Mouse (Mus musculus) layer of hippocampus, postnatal 10 days (tissue): ENCODE measurements around the gene Hacd3. TPM values are rescaled to one million over a fixed set of nuclear protein-coding genes. Genes with fewer than 3 reads are reported as not detected.
A peak's percentile ranks its signal among the peaks of the same experiment; 100 is the strongest.
"Not testable (repeated sequence)": the region's sequence is repeated elsewhere in the genome, so short reads cannot be mapped to it uniquely, and the experiment has no call there.

Source experiments
- DNase-seq, 2 experiments: peaks; one replicate each; pipeline ENCODE4 v3.0.0; 2021; ENCODE audit warnings: low spot score in 2 of 2
- long read RNA-seq: library from polyadenylated mRNA; stranded (forward); transcript quantifications from one replicate; pipeline ENCODE4 v2.0.0, GENCODE M21; 2023
- total RNA-seq, 2 experiments: library from RNA; stranded (reverse); gene quantifications; 2 replicates each; pipeline ENCODE4 v1.2.3; 2021

Hacd3 gene
- total RNA-seq, result 100 to 1,000 TPM; 154 to 163 TPM
- long read RNA-seq, transcript Hacd3-201 (11 exons, 2,709 nt), result major isoform, 172 of 194 reads
- long read RNA-seq, partial matches to known transcripts, result 14 of 194 reads
- long read RNA-seq, other reads (novel, unspliced or antisense), result 8 of 194 reads

DNA sequence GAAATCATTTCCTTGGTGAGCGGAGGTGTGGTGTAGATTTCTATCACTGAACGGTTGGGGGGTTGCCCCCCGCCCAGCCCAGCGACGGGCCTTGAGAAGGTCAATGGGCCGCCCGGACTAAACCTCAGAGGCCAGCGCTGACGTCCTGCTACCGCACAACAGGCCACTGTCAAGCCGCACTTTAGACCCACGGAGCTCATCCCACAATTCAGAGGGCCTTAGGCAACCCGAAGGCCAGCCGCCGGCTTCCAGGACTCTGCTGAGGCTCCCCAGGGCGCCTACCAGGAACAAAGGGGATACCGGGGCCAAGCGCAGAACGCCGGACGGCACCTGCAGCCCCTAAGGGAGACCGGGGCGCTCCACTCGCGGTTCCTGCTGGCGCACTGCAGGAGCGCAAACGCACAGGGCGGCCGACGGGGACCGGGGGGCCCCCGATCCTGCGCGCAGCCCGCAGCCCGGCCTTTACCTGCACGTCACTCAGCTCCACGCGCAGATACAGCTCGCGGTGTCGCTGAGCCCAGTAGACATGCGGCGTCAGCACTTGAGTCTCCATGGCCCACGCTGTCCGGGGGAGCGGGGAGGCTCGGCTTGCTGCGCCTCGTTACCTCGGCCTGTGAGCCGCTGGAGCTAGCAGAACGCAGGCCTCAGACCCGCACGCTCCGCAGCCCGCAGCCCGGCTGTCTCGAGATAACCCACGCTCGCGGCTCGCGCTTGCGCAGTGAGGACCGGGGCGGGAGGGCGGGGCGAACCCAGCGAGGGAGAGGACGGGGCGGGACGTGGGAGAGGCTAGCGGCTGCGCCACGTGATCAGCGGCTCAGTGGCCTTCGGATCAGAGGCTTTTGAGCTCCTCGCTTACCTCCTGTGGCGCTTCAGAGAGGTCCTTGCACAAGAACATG is at the start of gene Hacd3:
TSS of gene Hacd3 (minus strand) at position 703 of the 896 bp plus-strand sequence.
- DNase-seq, result peak; percentile 86 to 91

DNA sequence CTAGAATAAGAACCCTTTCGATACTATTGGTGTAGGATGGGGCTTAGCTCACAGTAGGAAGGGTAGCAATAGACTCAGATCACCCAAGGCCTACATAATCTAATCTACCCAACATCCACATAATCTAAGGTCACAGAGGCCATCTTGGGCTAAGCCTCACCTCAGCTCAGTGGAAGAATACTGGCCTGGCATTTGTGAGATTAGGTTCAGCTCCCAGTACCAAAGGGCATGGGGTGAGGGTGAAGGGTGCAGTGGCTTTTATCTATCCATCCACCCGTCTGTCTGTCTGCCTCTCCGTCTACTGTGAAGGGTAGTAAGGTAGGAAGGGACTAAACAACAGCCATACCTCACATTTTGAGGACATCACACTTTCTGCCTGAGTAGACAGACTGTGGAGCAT is 49.1 kb upstream of the Hacd3 start:
- no peak for DNase-seq

DNA sequence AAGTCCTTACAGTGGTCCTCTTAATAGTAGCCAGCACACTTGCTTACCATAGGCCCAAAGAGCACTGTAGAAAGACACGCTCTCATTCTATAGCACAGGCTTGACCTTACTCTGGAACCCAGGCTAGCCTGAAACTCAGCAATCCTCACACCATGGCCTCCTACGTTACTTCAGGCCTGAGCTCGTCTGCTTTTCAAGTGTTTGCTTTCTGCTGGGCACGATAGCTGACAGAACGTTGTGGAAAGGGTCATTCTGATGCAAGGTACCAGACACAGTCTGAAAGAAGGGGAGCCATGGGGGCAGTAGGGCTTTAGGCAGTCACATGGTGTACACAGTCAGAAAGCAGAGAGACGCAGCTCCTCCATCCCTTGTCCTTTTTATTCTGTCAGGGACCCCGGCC is 42.8 kb upstream of the Hacd3 start:
- DNase-seq, result no peak

DNA sequence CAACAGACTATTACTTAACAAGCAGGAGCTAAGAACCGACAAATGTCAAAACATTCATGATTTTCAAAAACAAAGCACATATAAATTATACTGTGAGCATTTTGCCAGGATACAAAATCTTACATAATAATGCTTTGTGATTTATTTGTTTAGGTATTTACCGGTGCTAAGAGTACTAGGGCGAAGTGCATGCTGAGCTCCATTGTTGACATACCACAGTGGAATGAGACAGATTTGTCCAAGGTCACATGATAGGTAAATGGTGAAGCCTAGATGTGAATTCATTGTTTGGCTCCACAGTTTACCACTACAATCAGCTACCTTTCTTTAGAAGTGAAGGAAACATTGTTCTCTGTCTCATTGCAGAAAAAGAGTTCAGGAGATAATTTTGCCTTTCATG is 29.5 kb upstream of the Hacd3 start:
- DNase-seq, result no peak

DNA sequence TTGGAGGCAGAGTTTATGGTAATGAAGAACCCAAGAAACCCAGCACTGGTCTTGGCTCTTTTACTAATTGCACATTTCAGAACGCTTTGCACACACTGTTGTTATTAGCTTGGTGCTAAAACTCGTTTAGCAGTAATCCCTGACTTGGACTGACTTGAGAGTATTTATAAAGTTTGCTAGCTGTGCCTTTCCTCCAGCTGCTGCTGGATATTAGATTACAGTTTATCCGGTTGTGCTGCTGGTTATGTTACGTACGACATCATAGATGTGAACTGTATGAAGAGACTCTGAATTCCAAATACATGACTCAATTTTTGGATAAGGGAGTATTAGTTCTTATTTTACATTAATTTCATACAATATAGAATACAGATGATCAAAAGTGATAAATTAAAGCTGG is 27.9 kb upstream of the Hacd3 start:
- no peak for DNase-seq

DNA sequence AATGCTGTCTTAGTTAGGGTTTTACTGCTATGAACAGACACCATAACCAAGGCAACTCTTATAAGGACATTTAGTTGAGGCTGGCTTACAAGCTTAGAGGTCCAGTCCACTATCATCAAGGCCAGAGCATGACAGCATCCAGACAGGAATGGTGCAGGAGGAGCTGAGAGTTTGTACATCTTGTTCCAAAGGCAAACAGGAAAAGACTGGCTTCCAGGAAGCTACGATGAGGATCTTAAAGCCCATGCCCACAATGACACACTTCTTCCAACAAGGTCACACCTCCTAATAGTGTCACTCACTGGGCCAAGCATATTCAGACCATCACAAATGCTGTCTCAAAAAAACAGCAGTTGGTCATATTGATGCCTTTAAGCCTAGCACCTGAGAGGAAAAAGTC is 25.5 kb upstream of the Hacd3 start:
- DNase-seq, result no peak

DNA sequence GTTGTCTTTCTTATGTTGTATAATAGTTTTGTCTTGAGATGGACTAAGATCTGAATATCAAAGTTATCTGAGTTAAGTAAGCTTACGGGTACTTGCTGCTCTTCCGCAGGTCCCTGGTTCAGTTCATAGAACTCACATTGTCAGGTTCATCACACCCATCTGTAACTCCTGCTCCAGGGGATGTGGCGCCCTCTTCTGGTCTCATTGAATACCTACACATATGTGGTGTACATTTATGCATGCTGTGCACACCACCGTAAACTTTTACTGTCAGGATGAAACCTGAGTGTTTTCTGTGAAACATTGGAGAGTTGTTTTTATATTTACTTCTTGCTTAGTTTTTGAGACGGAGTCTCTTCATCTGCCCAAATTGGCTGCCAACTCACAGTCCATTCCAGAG is 19.9 kb upstream of the Hacd3 start:
- DNase-seq, result no peak

DNA sequence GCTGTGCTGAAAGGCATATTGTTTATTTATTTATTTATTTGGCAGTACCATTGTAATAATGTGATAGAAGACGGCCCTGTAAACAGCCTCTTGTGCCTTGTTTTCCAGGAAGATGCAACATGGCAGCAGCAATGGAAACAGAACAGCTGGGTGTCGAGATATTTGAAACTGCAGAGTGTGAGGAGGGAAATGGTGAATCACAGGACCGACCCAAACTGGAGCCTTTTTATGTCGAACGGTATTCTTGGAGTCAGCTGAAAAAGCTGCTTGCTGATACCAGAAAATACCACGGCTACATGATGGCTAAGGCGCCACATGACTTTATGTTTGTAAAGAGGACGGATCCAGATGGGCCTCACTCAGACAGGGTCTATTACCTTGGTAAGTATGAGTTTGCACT is 15.4 kb upstream of the Hacd3 start:
- DNase-seq, result no peak

DNA sequence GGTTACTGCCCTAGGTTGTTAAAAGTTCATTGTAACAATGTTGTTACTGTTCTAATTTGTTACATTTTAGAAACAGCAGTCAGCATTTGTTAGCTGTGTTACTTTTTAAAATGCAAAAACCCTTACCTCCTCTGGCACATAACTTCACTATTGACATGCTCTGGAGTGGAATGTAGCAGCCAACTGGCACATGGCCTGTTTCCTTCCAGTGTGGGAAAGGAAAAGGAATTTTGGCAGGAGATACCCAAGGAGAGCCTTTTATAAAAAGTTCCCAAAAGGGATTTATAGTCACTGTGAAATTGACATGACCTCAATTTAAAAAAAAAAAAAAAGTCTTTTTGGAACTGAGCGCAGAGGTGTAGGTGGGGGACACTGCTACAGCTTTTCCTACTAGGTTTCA is 15.0 kb upstream of the Hacd3 start:
- DNase-seq, result peak in 1 of 2 experiments; percentile 33

DNA sequence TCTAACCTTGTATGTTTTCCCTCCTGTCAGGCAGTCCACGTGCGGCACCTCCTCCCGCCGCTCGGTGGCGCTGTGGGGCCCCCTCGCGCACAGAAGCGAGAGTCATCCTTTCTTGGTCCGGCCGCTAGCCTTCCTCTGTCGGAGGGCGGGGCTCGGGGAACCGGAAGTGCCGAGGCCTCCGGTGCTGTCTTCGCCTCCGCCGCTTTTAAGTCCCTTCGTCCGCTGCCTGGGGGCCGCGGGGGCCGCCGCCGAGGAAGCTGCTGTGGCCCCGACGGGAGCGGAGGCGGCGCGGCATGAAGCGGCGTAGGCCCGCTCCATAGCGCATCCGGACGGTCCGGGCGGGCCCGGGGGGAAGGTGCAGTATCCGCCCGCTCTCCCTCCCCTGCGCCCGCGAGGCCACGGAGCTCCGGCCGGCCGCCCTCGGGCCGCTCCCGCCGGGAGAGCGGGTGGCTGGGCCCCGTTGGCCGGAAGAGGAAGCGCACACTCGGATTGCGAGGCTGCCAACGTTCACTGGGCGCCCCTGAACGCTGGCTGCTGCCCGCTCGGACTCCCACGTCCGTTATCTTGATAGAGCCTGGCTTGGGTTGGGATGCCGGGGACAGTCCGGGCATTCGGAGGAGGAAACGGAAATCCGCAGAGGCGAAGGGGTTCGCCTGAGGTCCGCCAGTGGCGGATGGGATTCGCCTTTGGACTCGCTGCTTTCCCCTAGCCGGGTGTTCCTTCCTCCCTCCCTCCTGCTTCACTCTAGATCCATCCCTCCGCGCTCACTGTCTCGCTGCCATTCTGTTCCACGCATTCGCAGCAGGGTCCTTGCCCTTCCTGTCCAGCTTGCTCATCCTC is 11.0 kb upstream of the Hacd3 start, which contains the start of gene Dpp8:
TSS of gene Dpp8 (plus strand) at position 146 of the 840 bp plus-strand sequence.
- peak; percentile 90 to 95 for DNase-seq

DNA sequence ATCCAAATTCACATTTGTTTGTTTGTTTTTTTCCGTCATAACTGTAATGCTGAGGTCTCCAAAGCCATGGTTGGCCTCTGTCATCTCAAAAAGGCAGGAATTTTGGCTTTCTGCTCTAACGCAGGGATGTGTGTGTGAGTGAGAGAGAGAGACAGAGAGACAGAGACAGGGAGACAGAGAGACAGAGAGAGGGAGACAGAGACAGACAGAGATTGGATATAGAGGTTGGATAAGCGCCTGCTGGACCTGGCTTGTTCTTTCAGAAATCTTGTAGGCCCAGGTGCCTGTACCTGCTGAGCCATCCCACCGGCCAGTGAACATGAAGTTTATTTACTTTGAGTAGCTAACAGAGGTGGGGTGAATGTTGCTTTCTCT is 10.4 kb upstream of the Hacd3 start:
- DNase-seq, result no peak

DNA sequence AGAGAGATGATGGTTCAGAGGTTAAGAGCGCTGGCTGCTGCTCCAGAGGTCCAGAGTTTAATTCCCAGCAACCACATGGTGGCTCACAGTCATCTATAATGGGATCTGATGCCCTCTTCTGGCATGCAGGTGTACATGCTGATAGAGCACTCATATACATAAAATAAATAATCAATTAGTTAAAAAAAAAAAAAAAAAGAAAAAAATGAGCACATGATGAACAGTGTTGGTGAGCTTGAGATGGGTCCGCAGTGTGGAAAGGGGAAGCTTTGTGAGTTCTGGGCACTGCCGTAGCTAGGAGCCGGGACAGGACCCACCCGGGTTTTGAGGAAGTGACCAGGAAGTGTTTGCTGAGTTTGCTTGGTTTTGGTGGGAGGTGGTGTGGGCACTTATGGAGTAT is 9.9 kb upstream of the Hacd3 start:
- DNase-seq, result not testable (repeated sequence)

DNA sequence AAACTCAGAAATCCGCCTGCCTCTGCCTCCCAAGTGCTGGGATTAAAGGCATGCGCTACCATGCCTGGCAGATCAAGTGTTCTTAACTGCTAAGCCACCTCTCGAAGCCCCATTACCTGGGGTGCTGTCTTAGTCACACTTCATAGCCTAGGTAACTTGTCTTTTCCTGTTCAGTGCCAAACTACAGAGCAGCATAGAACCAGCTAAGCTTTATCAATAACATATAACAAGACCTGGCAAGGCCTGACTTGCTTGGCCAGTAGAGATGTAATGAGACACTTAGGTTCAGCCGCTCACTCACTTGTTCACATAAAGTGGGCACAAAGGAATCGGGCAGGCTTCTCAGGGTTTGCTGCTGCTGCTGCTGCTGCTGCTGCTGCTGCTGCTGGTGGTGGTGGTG is 6.8 kb upstream of the Hacd3 start:
- DNase-seq, result no peak

DNA sequence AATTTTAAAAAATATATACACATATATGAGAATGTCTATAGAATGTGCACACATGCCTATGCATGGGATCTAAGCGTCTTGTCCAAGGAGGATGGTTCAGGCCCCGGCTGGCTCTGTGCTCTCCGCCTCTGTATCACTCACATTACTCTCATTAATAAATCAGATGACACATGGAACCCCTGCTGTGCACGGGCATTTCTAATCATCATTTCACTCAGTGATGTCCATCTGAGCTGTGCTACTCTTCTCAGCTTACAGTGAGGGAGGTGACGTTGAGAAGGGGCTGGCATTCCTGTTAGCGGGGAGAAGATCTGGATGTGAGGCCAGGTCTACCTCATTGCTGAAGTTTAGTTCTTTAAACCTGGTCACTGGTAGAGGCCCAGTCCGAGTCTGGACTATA is 5.7 kb upstream of the Hacd3 start:
- DNase-seq, result no peak

DNA sequence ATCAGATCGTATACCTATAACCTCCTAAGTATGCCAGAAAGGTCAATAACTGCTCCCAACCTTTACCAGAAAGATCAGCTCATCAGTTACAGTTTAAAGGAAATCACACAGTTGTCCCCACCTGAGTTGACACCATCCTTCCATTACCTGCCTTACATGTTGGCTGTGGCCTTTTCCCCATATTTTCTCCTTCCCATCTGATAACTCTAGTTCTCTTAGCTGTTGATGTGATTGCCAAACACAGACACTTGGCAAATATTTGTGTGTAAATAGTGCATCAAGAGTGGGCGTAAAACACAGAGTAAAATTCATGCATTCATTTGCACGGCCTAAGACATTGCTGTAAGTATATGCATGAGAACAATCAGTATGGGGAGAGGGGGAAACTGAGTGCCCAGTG is 2.0 kb upstream of the Hacd3 start:
- DNase-seq, result no peak

DNA sequence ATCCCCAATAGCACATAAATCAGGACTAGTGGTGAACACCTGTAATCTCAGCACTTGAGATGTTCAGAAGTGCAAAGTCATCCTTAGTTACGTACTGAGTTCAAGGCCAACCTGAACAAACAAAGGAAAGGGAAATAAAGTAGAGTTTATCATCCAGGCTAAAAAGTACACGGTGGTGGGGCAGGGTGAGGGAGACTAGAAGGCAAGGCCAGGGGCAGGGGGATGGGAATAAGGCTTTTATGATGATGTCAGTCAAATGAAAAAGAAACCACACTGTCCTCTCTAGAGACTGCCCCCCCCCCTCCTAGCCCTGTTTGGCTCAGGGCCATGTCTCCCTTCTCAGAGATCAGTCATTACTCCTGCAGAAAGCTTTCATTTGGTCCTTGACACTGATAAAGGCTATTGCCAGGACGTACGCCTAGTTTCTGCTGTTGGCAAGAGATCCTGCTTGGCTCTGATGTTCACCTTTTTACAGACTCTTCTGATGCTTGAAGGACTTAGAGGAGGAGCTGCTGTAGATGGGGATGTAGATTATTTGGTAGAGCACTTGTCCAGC is 1.2 kb upstream of the Hacd3 start:
- DNase-seq, result no peak

DNA sequence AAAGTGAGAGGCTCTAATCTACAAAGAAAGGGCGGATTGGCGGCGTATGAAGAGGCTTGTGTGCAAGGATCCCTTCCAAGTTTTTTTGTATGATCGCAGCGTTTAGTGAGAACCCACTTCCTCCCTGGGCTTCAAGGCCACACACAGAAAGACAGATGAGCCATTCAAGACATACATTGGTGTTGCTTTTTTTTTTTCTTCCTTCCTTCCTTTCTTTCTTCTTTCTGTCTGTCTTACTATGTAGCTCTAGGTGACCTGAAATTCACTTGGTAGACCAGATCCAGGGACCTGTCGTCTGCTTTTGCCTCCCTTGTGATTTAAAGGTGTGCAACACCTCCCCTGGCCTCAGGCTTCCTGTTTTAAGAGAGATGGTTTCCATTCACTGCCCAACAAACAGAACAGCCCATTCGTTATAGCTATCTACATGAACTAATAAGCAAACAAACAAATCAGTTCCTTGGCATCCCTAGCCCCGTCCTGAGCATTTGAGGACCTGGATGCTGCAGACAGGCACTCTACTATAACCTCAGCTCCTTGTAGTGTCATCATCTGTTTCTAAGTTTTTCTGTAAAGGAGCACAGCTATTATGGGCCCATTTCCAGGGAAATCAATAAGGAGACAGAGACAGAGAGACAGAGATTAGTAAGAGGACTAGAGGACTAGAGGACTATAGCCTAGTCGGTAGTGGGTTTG is 540 bp upstream of the Hacd3 start:
- no peak for DNase-seq

DNA sequence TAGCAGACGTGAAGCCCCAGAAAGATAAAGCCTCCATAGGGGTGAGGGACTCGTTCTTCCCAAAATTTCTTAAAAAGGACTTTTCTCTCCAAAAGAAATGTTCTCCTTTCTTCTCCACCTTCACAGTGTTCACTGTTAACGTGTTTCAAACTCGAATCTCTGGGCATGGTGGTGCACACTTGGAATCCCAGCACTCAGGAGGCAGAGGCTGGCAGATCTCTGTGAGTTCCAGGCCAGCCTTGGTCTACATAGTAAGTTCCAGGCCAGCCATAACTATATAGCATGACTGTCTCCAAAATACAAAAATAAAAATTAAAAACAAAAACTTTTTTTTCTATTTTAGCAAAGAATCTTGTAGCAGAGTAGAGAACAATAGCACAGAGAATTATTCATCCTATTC is 1.4 kb downstream of the Hacd3 start:
- no peak for DNase-seq

DNA sequence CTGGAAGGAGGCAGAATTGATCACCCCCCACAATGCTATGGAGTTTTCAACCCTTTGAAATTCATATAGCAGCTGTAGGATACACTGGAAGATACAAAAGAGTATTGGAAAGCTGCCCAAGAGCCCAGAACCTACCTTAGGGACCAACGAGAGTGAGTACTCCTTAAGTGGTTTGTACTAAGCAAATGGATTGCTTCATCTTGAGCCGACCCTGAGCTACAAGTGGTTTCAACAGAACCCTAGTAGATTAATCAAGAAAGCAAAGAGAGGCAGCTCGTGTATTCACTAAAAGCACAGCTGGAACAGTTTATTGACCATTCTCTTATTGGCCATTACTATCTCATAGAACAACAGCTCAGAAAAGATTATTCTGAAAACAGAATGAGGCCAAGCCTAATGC is 2.3 kb downstream of the Hacd3 start:
- DNase-seq, result no peak

DNA sequence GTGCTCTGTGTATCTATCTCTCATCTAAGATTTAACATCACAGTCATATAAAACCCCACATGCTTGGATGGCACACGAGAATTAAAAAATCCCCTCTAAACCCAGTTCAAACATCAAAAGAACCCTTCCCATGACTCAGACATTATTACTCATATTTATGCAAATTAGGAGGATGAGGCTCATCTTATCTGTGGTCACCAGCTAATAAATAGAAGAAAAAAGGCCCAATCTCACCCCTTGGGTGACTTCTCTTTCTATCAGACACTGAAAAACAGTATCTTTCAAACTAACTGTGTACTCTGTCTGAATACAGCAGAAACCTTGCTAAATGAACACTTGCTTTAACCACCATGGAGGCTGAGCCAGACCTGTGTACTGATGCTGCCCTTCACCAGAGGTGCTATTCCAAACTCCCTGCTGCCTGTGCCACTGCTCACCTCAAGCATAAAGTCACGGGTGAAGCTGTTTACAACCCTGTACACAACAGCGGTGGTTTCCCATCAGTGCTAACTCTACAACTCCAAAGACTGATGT is 2.8 kb downstream of the Hacd3 start:
- DNase-seq, result no peak

DNA sequence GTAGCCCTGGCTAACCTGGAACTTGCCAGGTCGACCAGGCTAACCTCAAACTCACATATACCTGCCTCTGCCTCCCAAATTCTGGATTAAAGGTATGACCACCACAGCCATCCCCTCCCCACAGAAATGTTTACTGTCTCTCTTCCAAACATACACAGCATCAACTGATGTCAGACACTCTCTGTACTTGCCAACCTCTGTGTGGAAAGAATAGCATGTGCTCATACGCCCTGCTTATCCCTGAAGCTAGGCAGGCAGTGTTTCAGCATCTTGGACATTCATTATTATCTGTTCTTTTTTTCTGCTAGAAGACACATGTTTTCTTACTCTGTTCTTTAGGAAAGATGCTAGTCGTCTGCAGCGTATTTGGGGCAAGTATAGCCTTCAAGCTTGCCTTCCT is 3.6 kb downstream of the Hacd3 start:
- no peak for DNase-seq
